Mouse (Mus musculus) frontal cortex, postnatal 25 days (tissue): ENCODE results near the gene Lsr.
"Not testable (repeated sequence)": the region's sequence is repeated elsewhere in the genome, so short reads cannot be mapped to it uniquely, and the experiment has no call there.

ENCODE experiments used
- DNase-seq, 2 experiments: peaks; one replicate each; pipeline ENCODE4 v3.0.0; 2022; ENCODE audit warnings: low spot score in 2 of 2

Lsr gene

GRCm38 (mm10) chr7:30935422-30936099 lies 37.7 kb downstream of the Lsr start:
- DNase-seq, result not testable (repeated sequence)

GRCm38 (mm10) chr7:30924581-30924980 lies 48.7 kb downstream of the Lsr start, which contains the start of gene Hamp2:
Gene Hamp2 (minus strand): TSS chr7:30924681.
- DNase-seq, result not testable (repeated sequence)

GRCm38 (mm10) chr7:30924071-30924470 lies 49.2 kb downstream of the Lsr start:
- DNase-seq, result no peak

- not testable (repeated sequence) for DNase-seq
Measured at GRCm38 (mm10) chr7:30922490-30922889, 50.8 kb downstream of the Lsr start.

GRCm38 (mm10) chr7:30920217-30920616 lies 53.0 kb downstream of the Lsr start:
- DNase-seq, result no peak

- DNase-seq, result no peak
Measured at GRCm38 (mm10) chr7:30917219-30917618, 56.0 kb downstream of the Lsr start.

GRCm38 (mm10) chr7:30916713-30917112 lies 56.6 kb downstream of the Lsr start:
- DNase-seq, result no peak

GRCm38 (mm10) chr7:30914732-30915131 lies 58.5 kb downstream of the Lsr start, which contains the start of gene Mag:
Gene Mag (minus strand): TSS chr7:30914873.
- no peak for DNase-seq

GRCm38 (mm10) chr7:30909773-30910172 lies 63.5 kb downstream of the Lsr start:
- no peak for DNase-seq

GRCm38 (mm10) chr7:30908992-30909431 lies 64.3 kb downstream of the Lsr start:
- DNase-seq, result no peak

- no peak for DNase-seq
Measured at GRCm38 (mm10) chr7:30908277-30908991, 64.8 kb downstream of the Lsr start.
